Mouse (Mus musculus): ENCODE results near the gene Phf6. TPM values are rescaled to one million over a fixed set of nuclear protein-coding genes. Genes with fewer than 3 reads are reported as not detected.
"Not testable (repeated sequence)": the region's sequence is repeated elsewhere in the genome, so short reads cannot be mapped to it uniquely, and the experiment has no call there.

Gene Phf6
- 37.2 and 39.9 TPM in 2 replicates for polyA plus RNA-seq (2014; fragmentation: Nextera tagmentation; extraction: Ambion mirVana)

- Histone ChIP-seq H3K4me1 (replicated peaks; ENCODE audit: control insufficient read depth, insufficient read depth, low read length) (no peaks in the 10 kb centered on the region), H3K36me3 (ENCODE audit: control insufficient read depth, insufficient read depth, low read length) (no peaks in the 10 kb centered on the region), H3K9me3 (ENCODE audit: control insufficient read depth, low read length) (no peaks in the 10 kb centered on the region), H3K27ac (ENCODE audit: low read depth) (peak within 1 kb of the TSS; percentile 70), H3K27me3 (replicated peaks; ENCODE audit: control insufficient read depth, insufficient read depth, low read length) (no peaks in the 10 kb centered on the region), H3K9ac (ENCODE audit: low read length) (peak within 1 kb of the TSS; percentile 69), H3K4me2 (ENCODE audit: low read length) (peak within 1 kb of the TSS; percentile 57), H3K4me3 (ENCODE audit: low read depth, low read length) (peak within 1 kb of the TSS; percentile 57)
- ATAC-seq (replicated peaks; ENCODE audit: low FRiP score, low TSS enrichment, low read depth), result peak; percentile 99
- WGBS, result 14% methylated on average over 51 of the region's 54 CpGs
- peak; percentile 86 for DNase-seq (ENCODE audit: low spot score)
These were observed at the start of gene Phf6 for GRCm38 (mm10) chrX:52911587-52912371. Phf6 (plus strand) TSS chrX:52912266.

DNA sequence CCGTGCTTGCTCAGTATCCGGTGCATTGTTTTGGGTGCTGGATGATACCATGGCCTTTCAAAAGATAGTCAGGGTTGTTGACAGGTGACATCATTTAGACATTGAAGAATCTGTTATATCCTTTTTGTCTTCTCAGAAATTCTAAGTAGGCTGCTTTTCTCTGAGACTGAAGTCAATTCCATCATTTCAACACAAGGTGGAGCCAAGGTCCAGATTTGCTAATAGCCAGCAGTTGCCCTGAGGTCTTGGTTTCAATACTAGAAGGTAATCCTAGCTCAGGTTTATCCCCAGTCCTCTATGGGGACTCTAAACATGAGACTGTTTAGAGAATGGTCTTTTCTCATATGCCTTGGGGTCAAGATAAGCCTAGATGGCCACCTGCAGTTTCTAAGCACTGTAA is 47.9 kb upstream of the Phf6 start:
- no peak for DNase-seq (ENCODE audit: low spot score)
- Histone ChIP-seq H3K36me3 (ENCODE audit: control insufficient read depth, insufficient read depth, low read length) (no peaks in the 10 kb centered on the region), H3K9ac (ENCODE audit: low read length) (no peak overlapping the region), H3K9me3 (ENCODE audit: control insufficient read depth, low read length) (no peaks in the 10 kb centered on the region), H3K27ac (ENCODE audit: low read depth) (no peak overlapping the region), H3K4me2 (ENCODE audit: low read length) (no peak overlapping the region), H3K27me3 (replicated peaks; ENCODE audit: control insufficient read depth, insufficient read depth, low read length) (no peaks in the 10 kb centered on the region), H3K4me1 (replicated peaks; ENCODE audit: control insufficient read depth, insufficient read depth, low read length) (no peaks in the 10 kb centered on the region), H3K4me3 (ENCODE audit: low read depth, low read length) (no peak overlapping the region)
- ATAC-seq (replicated peaks; ENCODE audit: low FRiP score, low TSS enrichment, low read depth), result no peak
- WGBS, result 48% methylated on average over 2 of the region's 2 CpGs

DNA sequence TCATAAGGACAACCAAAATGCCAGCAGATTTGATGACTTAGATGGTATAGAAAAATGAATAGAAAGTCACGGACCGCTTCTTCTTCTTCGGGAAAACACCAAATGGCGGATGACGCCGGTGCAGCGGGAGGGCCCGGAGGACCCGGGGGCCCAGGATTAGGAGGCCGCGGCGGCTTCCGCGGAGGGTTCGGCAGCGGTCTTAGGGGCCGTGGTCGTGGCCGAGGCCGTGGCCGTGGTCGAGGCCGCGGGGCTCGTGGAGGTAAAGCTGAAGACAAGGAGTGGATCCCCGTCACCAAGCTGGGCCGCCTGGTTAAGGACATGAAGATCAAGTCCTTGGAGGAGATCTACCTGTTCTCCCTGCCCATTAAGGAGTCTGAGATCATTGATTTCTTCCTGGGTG is 13.6 kb upstream of the Phf6 start:
- H3K27ac ChIP-seq (ENCODE audit: low read depth); DNase-seq (ENCODE audit: low spot score); ATAC-seq (replicated peaks; ENCODE audit: low FRiP score, low TSS enrichment, low read depth); H3K4me2 ChIP-seq (ENCODE audit: low read length); H3K9me3 ChIP-seq (ENCODE audit: control insufficient read depth, low read length); H3K4me3 ChIP-seq (ENCODE audit: low read depth, low read length); H3K9ac ChIP-seq (ENCODE audit: low read length); H3K27me3 ChIP-seq (replicated peaks; ENCODE audit: control insufficient read depth, insufficient read depth, low read length); H3K4me1 ChIP-seq (replicated peaks; ENCODE audit: control insufficient read depth, insufficient read depth, low read length); H3K36me3 ChIP-seq (ENCODE audit: control insufficient read depth, insufficient read depth, low read length): not testable (repeated sequence)
- 84% methylated on average over 17 of the region's 27 CpGs for WGBS

GRCm38 (mm10) chrX:52912372-52912728 is 284 bp downstream of the Phf6 start:
- WGBS, result 14% methylated on average over 22 of the region's 26 CpGs
- Histone ChIP-seq H3K36me3 (ENCODE audit: control insufficient read depth, insufficient read depth, low read length) (no peaks in the 10 kb centered on the region), H3K4me2 (ENCODE audit: low read length) (peak overlapping the region; percentile 57), H3K4me3 (ENCODE audit: low read depth, low read length) (peak overlapping the region; percentile 57), H3K27me3 (replicated peaks; ENCODE audit: control insufficient read depth, insufficient read depth, low read length) (no peaks in the 10 kb centered on the region), H3K9me3 (ENCODE audit: control insufficient read depth, low read length) (no peaks in the 10 kb centered on the region), H3K4me1 (replicated peaks; ENCODE audit: control insufficient read depth, insufficient read depth, low read length) (no peaks in the 10 kb centered on the region), H3K27ac (ENCODE audit: low read depth) (peak overlapping the region; percentile 70), H3K9ac (ENCODE audit: low read length) (peak overlapping the region; percentile 69)
- DNase-seq (ENCODE audit: low spot score) (no peak), ATAC-seq (replicated peaks; ENCODE audit: low FRiP score, low TSS enrichment, low read depth) (no peak)

DNA sequence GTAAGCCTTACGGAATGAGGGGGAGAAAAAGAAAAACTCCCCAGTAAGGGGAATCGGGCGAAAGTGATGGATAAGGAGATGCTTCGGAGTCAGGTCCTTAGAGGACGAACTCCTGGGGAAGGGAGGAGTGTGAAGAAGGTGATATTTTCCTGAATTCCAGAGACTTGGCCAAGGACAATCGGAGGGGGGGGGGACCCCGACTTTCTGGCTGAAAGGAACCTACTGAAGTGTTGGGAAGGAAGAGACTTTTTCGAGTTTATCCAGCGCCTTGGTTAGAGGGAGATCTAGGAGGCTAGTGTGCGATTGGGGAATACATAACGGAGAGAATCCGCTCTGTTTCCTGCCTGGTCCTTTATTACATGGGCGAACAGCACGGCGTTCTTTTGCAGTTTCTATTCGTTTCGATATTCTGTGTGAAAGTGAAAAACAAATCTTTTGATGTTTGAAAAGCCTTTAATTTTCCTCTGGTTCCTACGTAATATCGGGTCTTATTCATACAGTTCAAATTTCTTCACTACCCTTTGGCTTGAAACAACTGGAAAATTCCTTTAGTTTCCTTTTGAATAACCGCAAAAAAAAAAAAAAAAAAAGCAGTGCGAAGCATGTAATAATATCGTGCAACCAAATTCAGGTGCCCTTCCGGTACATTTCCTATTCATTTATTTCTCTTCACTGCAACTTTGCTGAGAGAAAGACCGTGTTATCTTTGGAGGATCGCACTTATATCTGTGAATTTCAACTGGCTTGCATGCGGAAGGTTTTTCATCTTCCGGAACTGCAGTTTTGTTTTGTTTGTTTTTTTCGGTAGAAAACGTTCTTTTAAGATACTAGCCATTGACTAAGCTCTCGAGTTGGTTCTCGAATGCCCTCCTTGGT is 998 bp downstream of the Phf6 start:
- Histone ChIP-seq H3K4me2 (ENCODE audit: low read length) (peak overlapping the region; percentile 57), H3K4me3 (ENCODE audit: low read depth, low read length) (peak overlapping the region; percentile 57), H3K27me3 (replicated peaks; ENCODE audit: control insufficient read depth, insufficient read depth, low read length) (no peaks in the 10 kb centered on the region), H3K9ac (ENCODE audit: low read length) (peak overlapping the region; percentile 69), H3K27ac (ENCODE audit: low read depth) (peak overlapping the region; percentile 22; the same call in 1 of the 2 replicates), H3K9me3 (ENCODE audit: control insufficient read depth, low read length) (no peaks in the 10 kb centered on the region), H3K4me1 (replicated peaks; ENCODE audit: control insufficient read depth, insufficient read depth, low read length) (no peaks in the 10 kb centered on the region), H3K36me3 (ENCODE audit: control insufficient read depth, insufficient read depth, low read length) (no peaks in the 10 kb centered on the region)
- ATAC-seq (replicated peaks; ENCODE audit: low FRiP score, low TSS enrichment, low read depth) (no peak), DNase-seq (ENCODE audit: low spot score) (peak; percentile 53)
- WGBS, result 15% methylated on average over 31 of the region's 31 CpGs

DNA sequence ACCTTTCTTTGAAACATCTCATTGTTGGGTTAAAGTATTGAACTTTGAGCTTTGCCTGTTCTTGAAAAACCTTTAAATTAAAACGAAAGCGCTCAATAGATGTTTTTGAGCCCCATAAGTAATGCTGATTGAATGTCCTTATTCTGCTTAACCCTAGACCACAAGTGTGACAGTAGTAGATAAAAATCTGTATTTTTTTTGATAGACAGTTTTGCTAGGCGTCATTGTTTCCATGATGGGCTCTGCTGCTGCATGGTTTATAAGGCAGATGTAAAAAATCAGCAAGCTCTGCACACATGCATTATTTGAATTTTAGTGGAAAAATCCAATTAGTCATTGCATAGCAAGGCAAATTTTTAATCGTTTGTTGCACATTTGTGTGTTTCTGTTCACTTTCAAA is 1.8 kb downstream of the Phf6 start:
- H3K4me2 ChIP-seq (ENCODE audit: low read length), result peak overlapping the region; percentile 57
- H3K9me3 ChIP-seq (ENCODE audit: control insufficient read depth, low read length), result no peaks in the 10 kb centered on the region
- no peak for ATAC-seq (replicated peaks; ENCODE audit: low FRiP score, low TSS enrichment, low read depth)
- peak overlapping the region; percentile 35; the same call in 1 of the 2 replicates for H3K9ac ChIP-seq (ENCODE audit: low read length)
- WGBS, result 45% methylated on average over 4 of the region's 4 CpGs
- H3K36me3 ChIP-seq (ENCODE audit: control insufficient read depth, insufficient read depth, low read length), result no peaks in the 10 kb centered on the region
- no peaks in the 10 kb centered on the region for H3K27me3 ChIP-seq (replicated peaks; ENCODE audit: control insufficient read depth, insufficient read depth, low read length)
- H3K4me3 ChIP-seq (ENCODE audit: low read depth, low read length), result peak overlapping the region; percentile 57
- no peak overlapping the region for H3K27ac ChIP-seq (ENCODE audit: low read depth)
- DNase-seq (ENCODE audit: low spot score), result no peak
- H3K4me1 ChIP-seq (replicated peaks; ENCODE audit: control insufficient read depth, insufficient read depth, low read length), result no peaks in the 10 kb centered on the region

GRCm38 (mm10) chrX:52914705-52915104 is 2.6 kb downstream of the Phf6 start:
- H3K9me3 ChIP-seq (ENCODE audit: control insufficient read depth, low read length), result no peaks in the 10 kb centered on the region
- ATAC-seq (replicated peaks; ENCODE audit: low FRiP score, low TSS enrichment, low read depth) (no peak), DNase-seq (ENCODE audit: low spot score) (no peak)
- no peak overlapping the region for H3K4me3 ChIP-seq (ENCODE audit: low read depth, low read length)
- H3K36me3 ChIP-seq (ENCODE audit: control insufficient read depth, insufficient read depth, low read length), result no peaks in the 10 kb centered on the region
- H3K4me1 ChIP-seq (replicated peaks; ENCODE audit: control insufficient read depth, insufficient read depth, low read length), result no peaks in the 10 kb centered on the region
- H3K4me2 ChIP-seq (ENCODE audit: low read length), result no peak overlapping the region
- no peak overlapping the region for H3K27ac ChIP-seq (ENCODE audit: low read depth)
- no peaks in the 10 kb centered on the region for H3K27me3 ChIP-seq (replicated peaks; ENCODE audit: control insufficient read depth, insufficient read depth, low read length)
- H3K9ac ChIP-seq (ENCODE audit: low read length), result no peak overlapping the region

- Histone ChIP-seq H3K9ac (ENCODE audit: low read length) (no peak overlapping the region), H3K4me1 (replicated peaks; ENCODE audit: control insufficient read depth, insufficient read depth, low read length) (no peaks in the 10 kb centered on the region), H3K9me3 (ENCODE audit: control insufficient read depth, low read length) (no peaks in the 10 kb centered on the region), H3K4me3 (ENCODE audit: low read depth, low read length) (no peak overlapping the region), H3K4me2 (ENCODE audit: low read length) (no peak overlapping the region), H3K27me3 (replicated peaks; ENCODE audit: control insufficient read depth, insufficient read depth, low read length) (no peaks in the 10 kb centered on the region), H3K27ac (ENCODE audit: low read depth) (no peak overlapping the region), H3K36me3 (ENCODE audit: control insufficient read depth, insufficient read depth, low read length) (no peaks in the 10 kb centered on the region)
- no peak for DNase-seq (ENCODE audit: low spot score)
- ATAC-seq (replicated peaks; ENCODE audit: low FRiP score, low TSS enrichment, low read depth), result no peak
- WGBS, result 77% methylated on average over 6 of the region's 7 CpGs
These were observed 4.5 kb downstream of the Phf6 start for GRCm38 (mm10) chrX:52916516-52916915.
